Mouse (Mus musculus) kidney, postnatal 25 days (tissue): ENCODE results near the gene Tspyl3.

ENCODE experiments used
- DNase-seq, 2 experiments: peaks; one replicate each; pipeline ENCODE4 v3.0.0; 2021; ENCODE audit warnings: mixed read lengths in 2 of 2

The Tspyl3 gene

DNA sequence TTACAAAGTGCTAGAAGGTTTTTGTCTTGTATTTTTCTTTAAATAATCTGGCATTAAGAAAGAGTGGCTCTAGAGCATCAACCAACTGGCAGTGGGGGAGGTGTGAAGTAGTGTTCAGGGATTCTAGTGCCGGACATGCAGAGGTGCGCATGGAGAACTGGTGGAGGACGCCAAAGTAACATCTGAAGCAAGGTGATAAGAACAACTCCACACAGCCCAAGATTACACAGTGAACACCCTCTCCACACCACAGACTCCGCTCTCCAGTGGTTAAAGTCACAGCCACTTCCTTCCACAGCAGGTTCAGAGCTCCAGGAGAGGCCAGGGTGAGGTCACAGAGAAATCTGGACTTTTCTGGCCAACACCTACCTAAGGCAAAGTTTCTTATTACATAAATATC, 2.7 kb upstream of the Tspyl3 start:
- no peak for DNase-seq

DNA sequence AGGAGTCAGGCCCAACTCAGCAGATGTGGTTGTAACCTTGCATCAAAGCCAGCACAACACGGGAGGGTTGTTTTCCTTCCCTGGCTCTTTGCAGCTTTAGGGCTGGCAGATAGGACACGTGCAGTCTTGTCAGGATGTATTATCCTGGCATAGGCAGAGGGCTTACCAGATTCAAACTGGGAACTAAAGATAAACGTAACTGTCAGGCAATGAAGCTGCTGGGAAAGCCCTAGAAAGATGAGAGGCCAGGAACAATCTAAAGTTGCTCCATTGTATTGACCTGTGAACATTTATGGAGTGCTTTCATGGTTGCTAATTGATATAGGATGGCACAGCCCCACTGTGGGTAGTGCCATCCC, 333 bp upstream of the Tspyl3 start:
- DNase-seq: no peak

DNA sequence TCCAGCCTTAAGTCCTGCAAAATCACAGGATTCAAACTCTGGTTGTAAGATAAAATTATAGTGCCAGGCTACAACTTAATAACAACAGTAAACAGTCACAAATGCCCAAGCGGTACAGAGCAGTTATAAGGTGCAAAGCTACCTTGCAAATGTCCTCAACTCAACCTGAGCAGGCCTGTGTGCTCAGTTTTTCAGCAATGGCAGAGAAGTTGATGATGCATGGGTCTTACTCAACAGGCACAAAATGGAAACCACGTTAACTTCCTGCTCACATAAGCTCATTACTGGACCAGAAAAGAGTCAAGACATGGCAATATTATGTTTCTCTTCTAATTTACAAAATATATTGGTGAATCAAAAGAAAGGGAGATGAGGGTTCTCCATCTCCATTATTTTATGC, 2.7 kb downstream of the Tspyl3 start:
- no peak for DNase-seq

DNA sequence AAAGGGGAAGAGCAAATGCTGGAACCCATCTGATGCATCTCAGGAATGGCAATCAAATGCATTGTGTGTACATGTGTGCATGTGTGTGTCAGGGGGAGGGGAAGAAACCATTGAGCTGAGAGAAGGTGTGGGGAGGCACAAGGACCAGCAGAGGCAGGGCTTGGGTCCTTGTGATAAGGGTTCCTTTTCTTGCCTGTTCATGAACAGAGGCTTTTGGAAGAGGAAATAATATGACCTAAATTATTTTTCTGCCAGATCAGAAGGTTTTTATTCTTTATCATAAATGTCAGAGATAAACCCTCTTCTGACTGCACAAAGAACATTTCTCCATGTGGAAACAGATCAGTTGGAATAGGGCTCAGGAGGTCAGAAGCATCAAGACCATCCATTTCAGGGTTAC, 3.1 kb downstream of the Tspyl3 start:
- DNase-seq: no peak

DNA sequence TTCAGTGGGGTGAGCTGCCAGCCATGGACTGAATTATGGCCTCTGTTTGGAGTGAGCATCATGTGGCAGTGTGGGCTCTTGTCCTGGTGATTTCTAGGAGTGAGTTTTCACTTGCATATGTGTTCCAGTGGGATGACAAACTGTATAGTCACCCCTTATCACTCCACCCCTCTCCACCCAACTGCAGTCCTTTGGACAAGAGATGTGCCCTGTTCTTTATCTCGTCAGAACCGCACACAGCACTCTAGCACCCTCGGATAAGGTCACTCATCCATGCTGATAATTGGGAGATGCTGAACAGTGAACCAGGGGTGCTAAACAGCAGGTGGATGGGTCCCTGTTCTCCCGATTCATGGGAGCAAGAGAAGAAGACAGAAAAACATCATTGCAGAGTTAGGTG, 3.6 kb downstream of the Tspyl3 start:
- no peak for DNase-seq

DNA sequence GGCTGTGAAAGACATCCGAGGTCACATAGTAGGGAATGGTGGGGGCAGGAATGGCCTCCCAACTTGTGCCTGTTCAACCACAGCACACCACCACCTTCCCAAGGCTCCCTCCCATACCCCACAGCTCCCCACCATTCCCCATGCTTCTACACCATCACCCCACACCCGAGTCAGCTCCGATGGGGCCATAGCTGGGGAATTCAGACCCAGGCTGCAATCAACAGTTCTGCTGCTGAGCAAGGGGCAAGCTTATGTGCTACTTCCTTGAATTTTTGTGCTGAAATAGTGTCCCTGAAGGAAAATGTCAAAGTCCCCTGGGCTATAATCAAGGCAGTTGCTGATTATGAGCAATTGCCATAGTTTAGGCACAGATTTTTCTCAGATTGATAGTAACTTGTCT, 6.7 kb downstream of the Tspyl3 start:
- DNase-seq: no peak

DNA sequence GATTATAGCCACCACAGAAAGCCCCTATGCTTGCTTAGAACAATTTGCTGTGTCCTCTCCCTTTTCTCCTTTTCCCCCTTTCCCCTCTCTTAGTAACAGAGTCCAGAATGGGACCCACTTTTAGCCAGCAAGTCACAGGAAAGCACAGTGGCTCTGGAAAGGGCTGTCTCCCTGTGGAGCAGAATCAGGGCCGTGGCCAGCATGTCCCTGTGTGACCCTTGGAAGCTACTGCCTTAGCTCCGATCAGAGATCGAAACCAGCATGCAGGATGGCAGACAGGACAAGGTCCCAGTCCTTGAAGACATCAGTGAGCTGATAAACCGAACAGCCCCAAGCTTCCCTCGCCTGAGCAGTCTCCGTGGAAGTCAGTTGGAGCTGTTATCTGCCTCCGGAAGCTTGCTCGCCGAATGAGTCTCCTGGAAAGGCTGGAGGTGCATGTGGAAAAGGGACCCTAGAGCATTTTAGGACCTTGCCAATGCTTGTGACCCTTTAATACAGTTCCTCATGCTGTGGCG, 7.4 kb downstream of the Tspyl3 start:
- no peak for DNase-seq

DNA sequence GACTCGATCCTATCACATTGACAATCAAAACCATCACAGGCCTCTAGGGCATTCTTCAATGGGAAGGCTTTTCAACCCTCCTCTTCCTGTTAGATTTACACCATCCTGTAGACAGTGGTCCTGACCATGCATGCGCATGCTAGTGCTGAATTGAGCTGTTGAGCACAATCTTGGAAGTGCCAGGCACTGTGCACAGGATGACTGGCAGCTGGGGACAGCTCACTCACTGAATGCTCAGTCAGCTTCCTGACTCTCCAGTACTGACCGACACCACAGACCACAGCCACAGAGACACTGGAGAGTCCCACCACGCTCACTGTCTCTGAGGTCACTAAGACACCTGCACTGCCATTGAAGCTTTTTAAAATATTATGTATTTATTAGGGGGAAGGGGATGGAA, 9.8 kb downstream of the Tspyl3 start:
- DNase-seq: no peak

DNA sequence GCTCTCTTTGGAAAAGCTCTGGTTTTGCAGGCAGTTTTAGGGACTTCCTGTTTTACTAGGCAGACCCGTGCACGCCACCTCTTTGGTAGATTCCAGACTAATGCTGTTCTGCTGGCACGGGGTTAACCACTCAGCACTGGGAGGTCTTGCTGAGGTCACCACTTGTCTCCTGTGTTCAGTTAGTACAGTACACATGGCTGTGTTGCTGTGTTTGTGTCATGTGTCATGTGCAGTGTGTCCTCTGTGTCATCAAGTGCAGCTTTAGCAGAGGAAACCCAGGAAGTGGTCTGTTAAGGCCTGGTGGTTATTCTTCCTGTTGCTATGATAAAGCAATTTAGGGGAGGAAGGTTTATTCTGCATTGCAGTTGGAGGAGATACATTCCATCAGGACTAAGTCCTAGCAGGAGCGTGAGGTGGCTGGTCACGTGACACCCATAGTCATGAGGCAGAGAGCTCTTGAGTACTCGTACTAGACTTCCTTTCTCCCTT, 10.4 kb downstream of the Tspyl3 start:
- DNase-seq: no peak

DNA sequence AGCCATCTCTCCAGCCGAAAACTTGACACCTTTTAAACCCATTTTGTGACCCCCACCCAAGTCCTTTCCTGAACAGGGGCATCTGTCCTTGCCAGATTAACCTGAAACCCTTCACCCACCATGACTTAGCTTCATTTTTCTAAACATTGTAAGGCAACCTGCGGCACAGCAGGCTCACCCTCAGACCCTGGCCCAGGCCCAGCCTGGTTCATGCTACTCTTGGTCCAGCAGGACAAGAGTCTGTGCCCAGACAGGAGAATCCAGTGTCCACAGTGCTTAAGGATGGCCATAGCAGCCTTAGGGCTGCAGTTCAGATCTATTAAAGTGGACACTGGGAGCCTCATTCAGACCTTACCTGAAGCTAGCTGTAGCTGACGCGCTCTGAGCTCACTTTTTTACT, 11.9 kb downstream of the Tspyl3 start:
- no peak for DNase-seq

DNA sequence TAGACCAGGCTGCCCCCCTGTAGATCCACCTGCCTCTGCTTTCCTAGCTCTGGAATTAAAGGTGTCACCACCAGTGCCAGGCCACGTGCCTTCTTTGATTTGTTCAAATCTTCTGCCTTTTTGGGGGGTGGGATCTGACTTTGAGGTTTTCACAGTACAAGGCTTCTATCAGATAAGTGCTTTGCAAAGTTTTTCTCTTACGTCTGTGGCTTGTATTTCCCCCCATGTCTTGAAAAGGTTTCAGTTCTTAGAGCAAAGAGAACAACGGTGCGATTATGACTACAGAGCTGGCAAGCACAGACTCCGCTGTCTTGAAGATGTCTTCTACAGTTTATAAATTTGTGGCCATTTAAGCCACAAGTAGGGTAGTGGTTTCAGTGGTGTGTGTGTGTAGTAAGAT, 13.8 kb downstream of the Tspyl3 start:
- no peak for DNase-seq

DNA sequence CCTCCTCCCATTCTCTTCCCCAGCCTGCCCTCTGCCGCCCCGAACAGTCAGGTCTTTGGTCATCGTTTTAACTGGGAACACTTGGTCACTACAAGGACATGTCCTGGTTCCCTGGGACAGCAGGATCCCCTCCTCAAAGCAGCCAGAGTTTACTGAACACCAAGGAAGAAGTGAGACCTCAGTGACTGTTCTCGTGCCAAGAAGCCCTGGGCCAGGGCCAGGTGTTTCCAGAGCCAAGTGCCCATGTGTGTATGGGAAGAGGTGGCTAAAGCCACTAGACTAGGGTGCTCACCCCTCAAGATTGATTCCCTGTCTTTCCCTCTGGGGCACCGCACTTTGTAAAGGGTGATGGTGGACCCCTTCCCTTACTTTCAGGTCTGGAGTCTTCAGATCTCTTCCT, 16.0 kb downstream of the Tspyl3 start:
- DNase-seq: no peak

DNA sequence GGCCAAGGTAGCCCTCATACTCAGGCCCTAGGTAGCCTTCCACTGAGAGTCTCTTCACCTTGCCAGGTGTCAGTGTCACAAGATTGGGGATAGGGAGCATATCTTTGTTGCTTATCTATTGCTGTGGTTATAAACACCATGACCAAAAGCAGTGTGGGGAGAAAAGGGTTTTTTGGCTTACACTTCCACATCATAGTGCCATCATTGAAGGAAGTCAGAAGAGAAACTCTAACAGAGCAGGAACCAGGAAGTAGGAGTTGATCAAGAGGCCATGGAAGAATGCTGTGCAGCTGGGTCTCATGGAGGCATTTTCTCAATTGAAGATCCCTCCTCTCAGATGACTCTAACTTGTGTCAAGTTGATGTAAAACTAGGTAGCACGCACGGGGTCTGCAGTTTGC, 17.1 kb downstream of the Tspyl3 start:
- DNase-seq: no peak

DNA sequence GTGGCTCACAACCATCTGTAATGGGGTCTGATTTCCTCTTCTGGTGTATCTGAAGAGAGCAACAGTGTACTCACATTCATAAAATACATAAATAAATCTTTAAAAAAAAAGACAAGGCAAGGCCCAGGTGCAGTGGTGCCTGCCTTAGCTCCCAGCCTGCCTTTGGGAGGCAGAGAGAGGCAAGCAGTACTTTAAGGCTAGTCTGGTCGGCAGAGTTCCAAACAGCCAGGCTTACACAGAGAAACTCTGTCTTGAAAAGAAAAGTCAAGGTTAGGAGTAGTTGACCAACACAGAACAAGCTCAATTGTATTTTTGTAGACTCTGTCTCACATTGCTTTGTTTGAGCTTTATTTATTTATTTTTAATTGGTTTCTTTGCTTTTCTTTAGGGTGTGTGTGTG, 22.5 kb downstream of the Tspyl3 start:
- no peak for DNase-seq

DNA sequence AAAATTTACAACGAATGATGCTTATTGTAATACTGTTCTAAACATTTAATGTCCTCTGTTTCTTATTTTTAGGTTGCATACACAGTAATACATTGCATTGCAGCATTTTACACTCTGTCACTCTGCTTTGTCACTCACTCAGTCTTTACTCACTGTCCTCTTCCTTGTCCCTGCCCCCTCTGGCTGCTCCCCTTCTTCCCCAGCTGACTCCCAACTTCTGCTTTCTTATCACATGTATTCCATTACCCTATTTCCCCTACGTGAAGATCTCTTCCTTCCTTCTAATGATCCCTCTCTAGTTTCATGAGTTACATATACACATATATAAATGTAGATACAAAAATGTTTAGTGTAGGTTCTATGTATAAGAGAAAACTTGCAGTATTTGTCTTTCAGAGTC, 26.1 kb downstream of the Tspyl3 start:
- DNase-seq: no peak

DNA sequence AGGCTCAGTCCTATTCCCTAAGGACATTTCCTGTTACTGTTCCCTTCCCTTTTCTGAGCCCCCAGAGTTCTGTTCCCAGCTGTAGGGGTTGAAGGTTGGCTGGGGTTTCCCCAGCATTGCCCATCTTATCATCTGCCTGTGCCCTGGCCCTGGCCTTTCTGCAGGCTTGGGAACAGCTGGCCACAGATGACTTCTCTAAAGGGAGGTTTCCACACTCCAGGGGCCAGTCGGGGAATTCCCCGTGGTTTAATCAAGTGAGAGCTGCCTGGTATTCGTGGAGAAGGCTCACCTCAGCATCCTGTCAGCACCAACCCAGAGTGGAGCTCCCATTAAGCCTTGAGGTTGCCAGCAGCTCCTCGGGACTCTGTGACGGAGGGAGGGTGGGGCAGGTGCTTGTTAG, 26.8 kb downstream of the Tspyl3 start:
- DNase-seq: no peak

DNA sequence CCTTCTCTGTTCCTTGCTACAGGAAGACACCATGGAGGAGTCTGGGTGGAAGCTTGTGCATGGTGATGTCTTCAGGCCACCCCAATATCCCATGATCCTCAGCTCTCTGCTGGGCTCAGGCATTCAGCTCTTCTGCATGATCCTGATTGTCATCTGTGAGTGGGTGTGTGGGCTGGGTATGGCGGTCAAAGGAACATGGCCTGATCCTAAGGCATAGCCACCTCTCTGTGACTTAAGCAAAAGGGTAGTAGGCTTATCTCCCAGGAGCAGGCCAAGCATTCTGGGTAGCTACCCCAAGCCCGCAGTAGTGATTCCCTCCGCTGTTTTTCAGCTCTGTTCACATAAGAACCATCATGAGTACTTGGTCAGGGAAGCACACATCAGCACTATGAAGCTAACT, 31.0 kb downstream of the Tspyl3 start:
- DNase-seq: no peak

DNA sequence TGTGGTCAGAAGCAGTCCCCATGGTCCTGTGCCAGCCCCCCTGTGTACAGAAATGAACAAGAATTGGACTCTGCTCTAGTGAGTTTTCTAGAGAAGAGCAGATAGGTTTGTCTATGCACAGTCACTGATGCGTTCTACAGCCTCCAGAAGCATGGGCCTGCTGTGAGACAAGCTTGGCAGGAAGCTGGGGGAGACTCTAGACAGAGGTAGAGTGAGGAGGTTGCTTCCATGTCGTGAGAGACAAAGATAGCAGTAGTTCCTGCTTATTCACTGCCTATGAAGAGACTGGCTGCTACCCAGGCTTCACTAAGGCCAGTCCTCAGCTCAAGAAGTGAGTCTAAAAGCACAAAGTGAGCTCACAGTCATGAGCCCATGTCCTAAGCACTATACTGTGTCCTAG, 34.0 kb downstream of the Tspyl3 start:
- DNase-seq: no peak

DNA sequence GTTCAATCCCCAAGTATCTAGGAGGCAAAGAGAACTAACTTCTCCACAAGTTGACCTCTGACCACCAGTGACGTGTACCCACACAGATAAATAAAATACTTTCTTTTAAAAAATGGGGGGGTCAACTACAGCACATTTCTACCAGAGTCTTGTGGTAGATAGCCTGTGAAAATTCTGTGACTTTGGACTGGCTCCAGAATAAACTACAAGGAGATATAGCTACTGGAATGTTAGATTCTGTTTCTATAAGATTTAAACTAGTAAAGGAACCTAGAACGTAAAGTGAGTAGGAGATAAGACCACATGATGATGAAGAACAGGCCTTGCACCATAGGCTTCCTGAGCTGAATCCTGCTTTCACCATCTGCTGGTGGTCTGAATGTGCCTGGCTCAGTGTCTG, 37.4 kb downstream of the Tspyl3 start:
- DNase-seq: no peak

DNA sequence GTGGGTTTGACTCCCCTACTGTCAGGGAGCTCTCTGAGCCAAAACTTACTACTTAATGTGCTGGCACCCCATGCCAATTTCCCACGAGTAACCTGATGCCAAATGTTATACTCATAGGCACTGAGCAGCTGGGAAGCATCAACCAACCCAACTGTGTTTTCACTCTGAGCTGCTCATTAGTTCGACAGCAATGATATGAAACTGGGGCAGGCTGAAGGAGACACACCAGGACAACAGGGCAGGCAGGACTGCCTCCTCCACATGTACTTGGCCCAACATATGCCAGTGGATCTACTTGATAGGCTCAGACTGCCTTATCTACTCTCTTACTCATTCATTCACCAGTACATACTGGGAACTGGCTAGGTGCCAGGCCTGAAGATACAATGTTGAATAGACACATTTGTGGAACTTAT, 39.1 kb downstream of the Tspyl3 start:
- peak in 1 of 2 experiments; percentile 22 for DNase-seq

DNA sequence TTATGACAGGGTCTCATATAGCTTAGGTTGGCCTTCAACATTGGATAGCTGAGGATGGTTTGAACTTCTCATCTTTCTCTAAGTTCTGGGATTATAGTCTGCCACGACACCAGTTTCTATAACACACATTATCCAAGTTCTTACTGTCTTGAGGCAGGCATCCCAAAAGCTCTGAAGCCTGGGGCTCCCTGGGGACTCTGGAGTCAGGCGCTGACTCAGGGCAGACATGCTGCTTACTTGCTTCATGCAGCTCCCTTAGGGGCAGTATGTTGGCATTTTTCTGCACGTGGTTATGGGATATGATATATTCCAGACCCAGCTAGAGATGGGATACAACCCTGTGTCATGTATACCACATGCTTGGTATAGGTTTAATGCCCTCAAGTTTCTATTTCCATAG, 45.3 kb downstream of the Tspyl3 start:
- DNase-seq: no peak

DNA sequence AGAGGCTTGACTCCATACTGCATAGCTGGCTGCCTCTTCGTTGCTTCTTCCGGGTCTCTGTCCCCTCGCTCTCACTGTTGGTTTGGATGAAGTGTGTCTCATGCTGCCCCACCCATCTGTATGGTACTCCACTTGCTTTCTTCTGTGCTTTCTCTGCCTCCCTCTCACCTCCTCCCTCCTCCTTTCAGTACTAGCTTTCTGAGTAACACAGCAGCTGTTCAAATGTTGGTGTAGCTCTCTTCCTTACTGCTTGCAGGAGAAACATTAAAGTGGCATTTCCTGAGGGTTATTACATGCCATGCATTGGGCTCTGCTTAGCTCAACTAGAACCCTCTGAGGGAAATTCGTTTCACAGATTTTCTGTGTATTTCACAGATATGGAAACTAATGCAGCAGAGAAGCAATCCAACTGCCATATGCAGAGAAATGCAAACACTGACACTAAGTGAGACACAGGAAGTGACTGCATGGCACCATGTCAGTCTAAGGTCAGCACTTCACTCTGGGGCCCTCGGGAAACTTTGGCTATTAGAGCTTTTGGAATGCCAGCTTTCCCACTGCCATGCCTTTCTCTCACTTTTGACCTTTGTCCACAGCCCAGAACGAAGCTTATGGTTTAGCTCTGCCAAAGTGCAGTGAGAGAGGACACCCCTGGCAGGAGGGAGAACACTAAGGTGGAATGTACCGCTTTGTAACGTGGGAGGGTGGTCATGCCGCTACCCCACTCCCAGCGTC, 45.9 kb downstream of the Tspyl3 start:
- peak; percentile 43 to 61 for DNase-seq

DNA sequence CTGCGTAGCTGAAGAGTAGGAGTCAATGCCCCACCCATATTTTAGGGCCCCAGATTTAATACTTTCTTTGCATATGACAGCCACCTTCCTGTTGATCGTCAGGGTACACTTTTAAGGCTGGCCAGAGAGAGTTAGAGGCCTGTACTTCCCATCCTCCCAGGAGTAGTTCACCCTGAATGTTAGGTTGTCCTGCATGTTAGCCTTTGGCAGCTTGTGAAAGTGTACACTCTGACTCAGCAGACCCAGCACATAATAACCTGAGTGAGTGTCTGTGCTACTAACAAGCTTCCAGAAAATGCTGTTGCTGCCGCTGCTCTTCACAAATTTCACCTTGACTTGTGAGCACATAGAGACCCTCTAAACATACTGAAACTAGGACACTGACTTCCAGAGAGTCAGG, 48.1 kb downstream of the Tspyl3 start:
- no peak for DNase-seq

DNA sequence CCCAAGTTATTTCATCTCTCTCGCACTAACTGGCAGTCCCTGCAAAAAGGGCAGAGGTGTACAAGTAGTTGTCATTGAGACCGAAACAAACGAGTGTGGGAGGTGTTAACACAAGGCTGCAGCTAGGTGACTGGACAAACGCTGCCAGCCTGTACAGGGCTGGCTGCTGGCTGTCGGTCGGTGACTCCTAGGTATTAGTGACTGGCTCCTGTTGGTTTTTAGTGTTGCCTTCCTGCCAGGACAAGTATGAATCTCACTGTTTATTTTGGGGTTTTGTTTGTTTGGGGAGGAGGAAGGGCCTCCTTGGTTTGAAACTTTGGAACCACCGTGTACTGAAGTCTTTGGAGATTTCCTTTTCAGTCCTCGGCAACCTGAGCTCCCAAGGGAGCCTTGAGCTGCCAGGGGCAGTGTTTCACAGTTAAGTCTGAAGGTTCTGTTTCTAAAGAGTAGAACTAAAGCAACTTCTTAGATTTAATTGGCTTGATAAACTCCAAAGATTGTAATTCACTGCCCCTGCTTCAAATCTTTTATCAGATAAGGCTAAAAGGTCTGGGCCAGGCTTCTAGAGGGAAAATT, 49.2 kb downstream of the Tspyl3 start:
- no peak for DNase-seq
